Mouse (Mus musculus) kidney, adult 18-20 months (tissue): ENCODE measurements around the gene Ugt1a2.

Experiments used
- DNase-seq: peaks from one replicate; pipeline ENCODE4 v3.0.0; 2021

The Ugt1a2 gene

GRCm38 (mm10) chr1:88234646-88235045 is 34.2 kb downstream of the Ugt1a2 start:
- DNase-seq = no peak

- no peak for DNase-seq
Observed at GRCm38 (mm10) chr1:88235046-88235893, 34.9 kb downstream of the Ugt1a2 start.

DNA sequence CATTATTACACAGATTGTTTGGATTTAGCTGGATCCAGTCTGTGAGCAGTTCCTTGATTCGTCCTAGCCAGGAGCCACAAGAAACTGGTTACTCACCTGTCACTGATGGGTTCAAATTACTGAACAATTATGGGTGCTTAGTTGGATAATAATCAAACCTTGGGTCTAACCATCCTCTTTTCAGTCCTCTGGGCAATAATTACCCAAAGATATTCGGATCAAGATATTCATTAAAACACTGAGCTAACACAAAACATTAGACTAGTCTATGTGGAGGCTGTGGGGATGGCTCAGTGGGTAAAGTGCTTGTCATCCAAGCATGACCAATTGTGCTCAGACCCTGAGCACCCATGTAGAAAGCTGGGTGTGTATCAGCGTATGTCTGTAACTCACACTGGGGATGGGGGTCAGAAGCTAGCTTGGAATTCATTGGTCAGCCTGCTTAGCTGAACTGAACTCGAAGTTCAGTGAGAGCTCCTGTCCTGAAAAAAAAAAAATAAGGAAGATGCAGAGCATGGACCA is 35.6 kb downstream of the Ugt1a2 start:
- DNase-seq = no peak

GRCm38 (mm10) chr1:88237311-88237710 is 36.9 kb downstream of the Ugt1a2 start:
- DNase-seq = no peak

GRCm38 (mm10) chr1:88238771-88239170 is 38.4 kb downstream of the Ugt1a2 start:
- no peak for DNase-seq

DNA sequence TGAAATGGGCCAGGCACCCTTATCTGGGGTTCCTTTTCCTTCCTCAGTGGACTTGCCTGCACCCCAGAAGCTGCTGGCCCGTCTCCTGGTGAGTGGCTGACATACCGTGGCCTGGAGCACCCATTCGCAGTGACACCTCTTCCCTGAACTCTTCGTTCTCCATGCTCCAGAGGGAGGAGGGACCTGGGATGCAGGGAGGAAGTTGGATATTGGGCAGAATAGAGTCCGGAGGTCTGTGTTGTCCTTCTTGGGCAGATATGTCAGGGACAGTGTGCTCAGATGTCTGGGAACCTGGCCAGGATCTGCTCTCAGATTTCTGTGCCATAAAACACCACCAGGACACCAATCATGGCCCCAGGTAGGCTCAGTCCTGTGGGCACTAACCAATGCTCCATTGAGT is 39.7 kb downstream of the Ugt1a2 start:
- DNase-seq = no peak

GRCm38 (mm10) chr1:88240579-88240978 is 40.2 kb downstream of the Ugt1a2 start:
- DNase-seq = no peak

DNA sequence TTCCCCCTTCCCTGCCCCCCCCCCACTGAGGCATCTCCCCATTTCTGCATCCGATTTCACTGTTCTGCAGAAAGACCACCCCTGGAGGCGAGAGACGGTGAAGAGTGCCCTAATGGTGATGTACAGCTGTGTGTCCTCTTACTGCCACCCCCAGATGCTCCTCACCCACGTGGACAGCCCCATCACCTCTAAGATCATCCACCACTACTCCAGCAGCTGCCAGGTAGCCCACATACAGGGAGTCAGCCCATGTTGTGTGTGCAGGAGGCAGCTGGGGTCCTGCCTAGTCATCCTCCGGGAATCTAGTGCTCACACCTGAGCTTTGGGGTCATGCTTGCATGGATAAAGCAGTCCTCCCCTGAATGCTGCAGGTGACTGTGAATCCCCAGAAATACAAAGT is 43.5 kb downstream of the Ugt1a2 start:
- DNase-seq = no peak

DNA sequence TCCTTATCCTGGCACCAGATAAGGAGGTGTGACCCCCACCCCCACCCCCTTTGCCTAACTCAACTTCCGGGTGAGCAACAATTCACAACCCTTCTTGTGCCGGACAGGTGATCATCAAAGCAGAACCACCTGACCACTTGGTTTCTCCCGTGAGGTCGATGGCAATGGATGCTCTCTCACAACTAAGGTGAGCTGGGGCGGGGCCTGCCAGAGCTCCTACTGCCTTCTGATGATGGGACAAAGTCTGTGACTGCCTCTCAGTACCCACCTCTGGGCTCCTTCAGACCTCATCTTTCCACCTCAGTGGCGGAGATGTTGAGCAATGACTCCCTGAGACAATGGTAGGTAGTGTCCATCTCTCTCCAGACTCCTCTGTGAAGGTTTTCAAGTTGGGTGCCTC is 45.5 kb downstream of the Ugt1a2 start:
- DNase-seq = no peak

- DNase-seq = no peak
Observed at GRCm38 (mm10) chr1:88246386-88246785, 46.0 kb downstream of the Ugt1a2 start.

DNA sequence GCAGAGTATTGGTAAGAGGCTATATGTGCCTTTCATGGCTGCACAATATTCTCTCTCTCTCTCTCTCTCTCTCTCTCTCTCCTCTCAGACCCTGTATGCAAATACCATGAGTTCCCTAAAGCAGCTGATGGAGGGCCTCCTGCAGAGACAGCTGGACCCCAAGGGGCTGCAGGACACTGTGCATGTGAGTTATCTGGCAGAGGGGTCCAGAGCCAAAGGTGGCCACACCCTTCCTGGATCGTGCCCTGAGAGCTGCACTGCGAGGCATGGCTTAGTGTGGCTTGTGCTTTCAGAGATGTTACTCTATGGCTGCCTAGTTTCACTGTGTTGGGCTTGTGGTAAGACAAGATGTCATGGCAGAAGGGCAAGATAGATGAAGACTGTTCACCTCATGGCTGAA is 47.3 kb downstream of the Ugt1a2 start:
- no peak for DNase-seq

DNA sequence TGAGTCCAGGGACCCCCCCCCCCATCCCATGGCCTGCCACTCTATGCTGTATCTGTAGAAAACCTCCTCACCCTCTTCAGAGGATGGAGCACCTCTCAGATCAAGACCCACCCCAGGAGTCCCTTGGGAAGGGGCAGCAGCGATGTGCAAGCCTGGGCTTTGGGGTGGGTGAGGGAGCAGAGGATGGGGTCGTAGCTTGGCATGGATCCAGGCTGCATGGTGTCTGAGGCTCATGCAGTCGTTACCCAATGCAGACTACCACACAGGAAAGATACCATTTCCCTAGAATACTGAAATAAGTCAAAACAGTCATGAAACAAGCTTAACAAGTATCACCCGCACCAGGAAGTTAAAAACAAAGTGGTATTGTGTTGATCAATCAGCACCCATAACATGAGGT is 48.3 kb downstream of the Ugt1a2 start:
- no peak for DNase-seq

DNA sequence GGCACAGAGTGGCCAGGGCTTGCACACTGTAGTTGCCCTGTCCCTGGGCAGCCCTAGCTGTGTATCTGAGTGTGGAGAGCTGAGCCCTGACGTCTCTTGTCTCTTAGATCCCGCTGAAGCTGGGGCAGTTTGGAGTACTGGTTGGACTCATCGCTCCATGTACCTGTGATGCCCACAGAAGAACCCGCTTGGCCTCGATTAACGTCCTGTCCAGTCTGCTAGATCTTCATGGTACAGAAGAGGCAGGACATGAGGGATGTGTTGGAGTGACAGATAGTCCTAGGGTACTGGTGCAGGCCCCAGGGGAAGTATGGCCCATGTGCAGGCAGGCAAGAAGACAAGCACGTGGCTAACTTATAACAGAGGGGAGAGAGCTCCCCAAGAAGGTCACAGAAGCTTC is 49.2 kb downstream of the Ugt1a2 start:
- no peak for DNase-seq

- DNase-seq = no peak
Observed at GRCm38 (mm10) chr1:88250023-88250422, 49.6 kb downstream of the Ugt1a2 start.

GRCm38 (mm10) chr1:88253106-88253505 is 52.7 kb downstream of the Ugt1a2 start:
- no peak for DNase-seq

- DNase-seq = no peak
Observed at GRCm38 (mm10) chr1:88253540-88253939, 53.1 kb downstream of the Ugt1a2 start.

- DNase-seq = no peak
Observed at GRCm38 (mm10) chr1:88254793-88255465, 54.5 kb downstream of the Ugt1a2 start.

- no peak for DNase-seq
Observed at GRCm38 (mm10) chr1:88255466-88255857, 55.1 kb downstream of the Ugt1a2 start.

DNA sequence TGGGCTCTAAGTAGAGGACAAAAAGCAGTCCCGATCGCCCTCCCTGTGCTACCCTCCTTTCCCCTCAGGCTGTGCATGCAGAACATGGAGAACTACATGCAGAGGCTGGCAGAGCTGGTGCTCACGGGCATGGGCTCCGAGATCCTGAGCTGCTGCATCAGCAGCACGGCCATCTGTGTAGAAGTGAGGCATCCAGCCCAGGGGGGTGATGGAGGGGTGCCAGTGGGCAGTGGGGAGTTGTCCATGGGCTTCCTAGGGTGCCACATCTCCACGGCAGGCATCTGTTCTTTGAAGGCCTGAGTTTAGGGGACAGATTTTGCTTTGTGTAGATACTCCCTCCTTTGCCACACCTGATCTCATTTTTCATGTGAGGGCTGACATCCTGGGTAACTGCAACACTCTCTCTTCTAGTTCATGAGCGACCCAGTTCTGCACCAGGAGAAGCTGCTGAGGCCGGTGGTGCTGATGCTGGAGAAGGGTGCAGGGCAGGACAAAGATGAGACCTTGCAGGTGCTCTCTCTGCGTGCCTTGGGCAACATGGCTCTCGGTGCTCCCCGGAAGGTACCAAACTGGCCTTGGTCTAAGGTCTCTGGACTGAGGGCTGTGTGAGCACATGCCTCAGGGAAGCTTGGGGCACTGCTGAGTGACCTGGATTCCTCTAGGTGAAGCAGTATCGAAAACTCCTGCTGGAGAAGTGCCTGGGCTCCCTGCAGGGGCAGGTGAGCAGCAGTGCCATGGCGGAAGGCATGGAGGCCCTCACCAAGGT is 55.8 kb downstream of the Ugt1a2 start:
- DNase-seq = no peak

- no peak for DNase-seq
Observed at GRCm38 (mm10) chr1:88256886-88257663, 56.7 kb downstream of the Ugt1a2 start.

- DNase-seq = no peak
Observed at GRCm38 (mm10) chr1:88257681-88258080, 57.3 kb downstream of the Ugt1a2 start.

GRCm38 (mm10) chr1:88258361-88258760 is 58.0 kb downstream of the Ugt1a2 start:
- no peak for DNase-seq
